Mouse (Mus musculus) cerebellum, postnatal 4 days (tissue): Measurements from ENCODE around the gene Rpl35.
A peak's percentile ranks its signal among the peaks of the same experiment; 100 is the strongest.

Source experiments
- DNase-seq, 2 experiments: peaks; one replicate each; pipeline ENCODE4 v3.0.0; 2022; ENCODE audit warnings: low spot score in 2 of 2, mixed read lengths in 1 of 2

The Rpl35 gene

GRCm38 (mm10) chr2:38997386-38998374 lies 7.7 kb downstream of the Rpl35 start, which contains the start of gene Wdr38:
TSS of gene Wdr38 (plus strand) at chr2:38997476.
- DNase-seq: peak; percentile 89 to 94

GRCm38 (mm10) chr2:38992452-38992851 lies 13.0 kb downstream of the Rpl35 start:
- DNase-seq: no peak

- no peak for DNase-seq
These were observed 13.4 kb downstream of the Rpl35 start for GRCm38 (mm10) chr2:38992004-38992403.

- DNase-seq: no peak
These were observed 16.5 kb downstream of the Rpl35 start for GRCm38 (mm10) chr2:38988929-38989328.

- DNase-seq: no peak
These were observed 17.5 kb downstream of the Rpl35 start for GRCm38 (mm10) chr2:38987803-38988510.

GRCm38 (mm10) chr2:38987371-38987770 lies 18.1 kb downstream of the Rpl35 start:
- DNase-seq: no peak

- no peak for DNase-seq
These were observed 18.8 kb downstream of the Rpl35 start for GRCm38 (mm10) chr2:38986580-38986979.

GRCm38 (mm10) chr2:38983456-38983855 lies 22.0 kb downstream of the Rpl35 start:
- no peak for DNase-seq

GRCm38 (mm10) chr2:38977837-38978236 lies 27.6 kb downstream of the Rpl35 start:
- DNase-seq: no peak

GRCm38 (mm10) chr2:38975941-38976805 lies 29.3 kb downstream of the Rpl35 start:
- DNase-seq: no peak

GRCm38 (mm10) chr2:38975181-38975580 lies 30.2 kb downstream of the Rpl35 start:
- no peak for DNase-seq

- no peak for DNase-seq
These were observed 31.3 kb downstream of the Rpl35 start for GRCm38 (mm10) chr2:38974171-38974570.

- no peak for DNase-seq
These were observed 31.7 kb downstream of the Rpl35 start for GRCm38 (mm10) chr2:38973701-38974100.

GRCm38 (mm10) chr2:38973223-38973622 lies 32.2 kb downstream of the Rpl35 start:
- DNase-seq: no peak

GRCm38 (mm10) chr2:38970057-38970456 lies 35.4 kb downstream of the Rpl35 start:
- no peak for DNase-seq

- DNase-seq: no peak
These were observed 35.8 kb downstream of the Rpl35 start for GRCm38 (mm10) chr2:38969650-38970049.

GRCm38 (mm10) chr2:38964198-38964597 lies 41.2 kb downstream of the Rpl35 start:
- DNase-seq: no peak

- no peak for DNase-seq
These were observed 47.7 kb downstream of the Rpl35 start for GRCm38 (mm10) chr2:38957671-38958223.

GRCm38 (mm10) chr2:38956062-38956461 lies 49.4 kb downstream of the Rpl35 start:
- no peak for DNase-seq

GRCm38 (mm10) chr2:38953152-38953883 lies 52.1 kb downstream of the Rpl35 start:
- DNase-seq: peak; percentile 39 to 54
